Mouse (Mus musculus): ENCODE data around the gene Chrna5. TPM values are rescaled to one million over a fixed set of nuclear protein-coding genes. Genes with fewer than 3 reads are reported as not detected.

The Chrna5 gene
- total and polyA plus RNA-seq, 3 experiments: not detected

GRCm38 (mm10) chr9:54950575-54951321 lies 29.9 kb upstream of the Chrna5 start, which contains the start of the genes Psma4 and AY074887 (continued):
- peak in 1 of 2 experiments; percentile 52; a peak in 1 of 4 replicates for TF ChIP-seq USF2 (IDR thresholded peaks at IDR 0.05; ENCODE audit: borderline replicate concordance in 1 of 2, insufficient read depth in 1 of 2, low read depth in 1 of 2, low read length in 2 of 2)
- peak; percentile 94 for TF ChIP-seq MYC (IDR thresholded peaks at IDR 0.05; ENCODE audit: low read depth, low read length)
- no peak for TF ChIP-seq E2F4 (IDR thresholded peaks at IDR 0.05; ENCODE audit: borderline replicate concordance, low read depth, low read length)
- no peak for TF ChIP-seq GATA1 (IDR thresholded peaks at IDR 0.05; ENCODE audit: low read depth, low read length)
- TF ChIP-seq TCF12 (IDR thresholded peaks at IDR 0.05; ENCODE audit: low read depth, low read length): no peak
- TF ChIP-seq NRF1 (IDR thresholded peaks at IDR 0.05; ENCODE audit: insufficient read depth, low read depth, low read length, poor library complexity, severe bottlenecking): peak; percentile 96
- TF ChIP-seq CTCF (IDR thresholded peaks at IDR 0.05 in 2 of 3, conservative IDR thresholded peaks at IDR 0.05 in 1 of 3; ENCODE audit: control insufficient read depth in 1 of 3, insufficient read depth in 1 of 3, low read depth in 2 of 3, low read length in 3 of 3, poor library complexity in 1 of 3, severe bottlenecking in 1 of 3): no peak
- TF ChIP-seq BHLHE40 (IDR thresholded peaks at IDR 0.05; ENCODE audit: borderline replicate concordance, low read depth, low read length): no peak
- TF ChIP-seq USF1 (IDR thresholded peaks at IDR 0.05; ENCODE audit: low read depth, low read length): peak; percentile 93

GRCm38 (mm10) chr9:54961059-54961458 lies 19.6 kb upstream of the Chrna5 start:
- TF ChIP-seq MAX (IDR thresholded peaks at IDR 0.05; ENCODE audit: low read length) (no peak), JUND (IDR thresholded peaks at IDR 0.05; ENCODE audit: low read depth, low read length) (no peak), ELF1 (IDR thresholded peaks at IDR 0.05; ENCODE audit: low read depth, low read length) (no peak), USF1 (IDR thresholded peaks at IDR 0.05; ENCODE audit: low read depth, low read length) (no peak), CHD2 (IDR thresholded peaks at IDR 0.05; ENCODE audit: low read length) (no peak), MEF2A (IDR thresholded peaks at IDR 0.05; ENCODE audit: extremely low read depth, insufficient replicate concordance, low read depth, low read length, poor library complexity, severe bottlenecking) (no peak), ZC3H11A (IDR thresholded peaks at IDR 0.05; ENCODE audit: low read depth, low read length) (no peak), NRF1 (IDR thresholded peaks at IDR 0.05; ENCODE audit: insufficient read depth, low read depth, low read length, poor library complexity, severe bottlenecking) (no peak), SMC3 (IDR thresholded peaks at IDR 0.05; ENCODE audit: low read depth, low read length) (no peak), HCFC1 (IDR thresholded peaks at IDR 0.05; ENCODE audit: low read depth, low read length) (no peak), POLR2A (IDR thresholded peaks at IDR 0.05; ENCODE audit: control insufficient read depth in 1 of 2, insufficient read depth in 1 of 2, low read depth in 1 of 2, low read length in 2 of 2, poor library complexity in 1 of 2) (no peak), ETS1 (IDR thresholded peaks at IDR 0.05; ENCODE audit: low read depth, low read length) (no peak)
- Histone ChIP-seq H3K4me1 (ENCODE audit: control insufficient read depth in 1 of 2, insufficient read depth in 2 of 2, low read length in 2 of 2) (no peaks in the 10 kb centered on the region; a peak in 1 of 4 replicates), H3K27ac (ENCODE audit: control insufficient read depth, low read depth, low read length) (no peak overlapping the region), H3K9ac (ENCODE audit: control insufficient read depth, low read depth, low read length, poor library complexity, severe bottlenecking) (no peak overlapping the region), H3K9me3 (replicated peaks; ENCODE audit: insufficient read depth, low read length) (no peaks in the 10 kb centered on the region), H3K36me3 (ENCODE audit: control insufficient read depth in 1 of 2, insufficient read depth in 2 of 2, low read length in 2 of 2) (peaks cover 5 to 7% of the 10 kb centered on the region in 2 experiments; a peak in 3 of 4 replicates), H3K79me2 (ENCODE audit: control insufficient read depth, insufficient read depth, low read length, poor library complexity) (no peaks in the 10 kb centered on the region), H3K27me3 (ENCODE audit: control insufficient read depth in 1 of 2, insufficient read depth in 2 of 2, low read length in 2 of 2) (no peaks in the 10 kb centered on the region), H3K4me3 (ENCODE audit: control insufficient read depth in 1 of 2, insufficient read depth in 1 of 2, low read depth in 2 of 2, low read length in 2 of 2) (no peak overlapping the region)
- DNase-seq (ENCODE audit: low read depth, low spot score): no peak
